Mouse (Mus musculus) C2C12 (cell line): ENCODE data around the gene Igfbp4. TPM values are rescaled to one million over a fixed set of nuclear protein-coding genes. Genes with fewer than 3 reads are reported as not detected.

Source experiments
- H3K27me3 ChIP-seq: one replicate; pipeline ENCODE4 v1.6.1; 2011; ENCODE audit not compliant: control insufficient read depth, insufficient read depth, insufficient read length
- H3K36me3 ChIP-seq: one replicate; pipeline ENCODE4 v1.6.1; 2011; ENCODE audit not compliant: control insufficient read depth, insufficient read depth
- H3K4me3 ChIP-seq: one replicate; pipeline ENCODE4 v1.5.1; 2011; ENCODE audit warnings: mild to moderate bottlenecking, control low read depth; ENCODE audit not compliant: poor library complexity, insufficient read depth, severe bottlenecking
- H3K79me2 ChIP-seq: one replicate; pipeline ENCODE4 v1.6.1; 2011; ENCODE audit not compliant: control insufficient read depth, insufficient read depth
- H3K79me3 ChIP-seq: one replicate; pipeline ENCODE4 v1.6.1; 2011; ENCODE audit warnings: low read depth, control low read depth
- H3ac ChIP-seq: one replicate; pipeline ENCODE3; 2011; ENCODE audit warnings: low read depth; ENCODE audit not compliant: control insufficient read depth, insufficient read length
- CEBPB ChIP-seq: IDR thresholded peaks from one replicate; pipeline ENCODE4 v1.6.1; 2011; ENCODE audit warnings: low read depth, mild to moderate bottlenecking, control low read depth, moderate library complexity
- CTCF ChIP-seq: IDR thresholded peaks from one replicate; pipeline ENCODE4 v1.5.1; 2011; ENCODE audit not compliant: control insufficient read depth, insufficient read depth, insufficient read length
- FOSL1 ChIP-seq: IDR thresholded peaks from one replicate; pipeline ENCODE4 v1.8.0; 2011; ENCODE audit warnings: mild to moderate bottlenecking, low read length; ENCODE audit not compliant: poor library complexity, insufficient read depth, severe bottlenecking
- MAX ChIP-seq: IDR thresholded peaks from one replicate; pipeline ENCODE4 v1.6.1; 2011; ENCODE audit warnings: mild to moderate bottlenecking, control low read depth
- MYOD1 ChIP-seq: IDR thresholded peaks from one replicate; pipeline ENCODE4 v1.6.1; 2011; ENCODE audit warnings: low read depth; ENCODE audit not compliant: control insufficient read depth, insufficient read length
- MYOG ChIP-seq: IDR thresholded peaks from one replicate; pipeline ENCODE4 v1.6.1; 2011; ENCODE audit not compliant: control insufficient read depth, insufficient read length; ENCODE audit errors: extremely low read depth
- USF1 ChIP-seq: IDR thresholded peaks from one replicate; pipeline ENCODE4 v1.6.1; 2011; ENCODE audit warnings: low read depth, mild to moderate bottlenecking, control low read depth, moderate library complexity
- polyA plus RNA-seq: library from polyadenylated mRNA; unstranded; fragments of >200 nt; fragmentation: generic; extraction: Trizol; gene quantifications from one replicate; pipeline ENCODE4 v1.2.1, GENCODE M21; 2012; ENCODE audit warnings: missing spikeins

Igfbp4 gene
- polyA plus RNA-seq, 1 experiment, result 38.5 TPM

GRCm38 (mm10) chr11:99023094-99023493 lies 17.9 kb upstream of the Igfbp4 start:
- H3K27me3 ChIP-seq, result no peaks in the 10 kb centered on the region
- H3K79me3 ChIP-seq, result peaks cover 55% of the 10 kb centered on the region
- TF ChIP-seq CTCF (no peak), MAX (no peak), USF1 (no peak), MYOG (no peak)
- peak overlapping the region; percentile 95 for H3ac ChIP-seq
- H3K4me3 ChIP-seq, result peak overlapping the region; percentile 77
- H3K36me3 ChIP-seq, result peaks cover 50% of the 10 kb centered on the region
- peaks cover 60% of the 10 kb centered on the region for H3K79me2 ChIP-seq

- TF ChIP-seq MYOG (no peak), USF1 (no peak), CTCF (no peak), CEBPB (no peak), MAX (peak; percentile 82), FOSL1 (no peak)
These were observed 17.3 kb upstream of the Igfbp4 start, which contains the start of gene Top2a for GRCm38 (mm10) chr11:99023500-99024467. Gene Top2a (minus strand): TSS chr11:99024189.

DNA sequence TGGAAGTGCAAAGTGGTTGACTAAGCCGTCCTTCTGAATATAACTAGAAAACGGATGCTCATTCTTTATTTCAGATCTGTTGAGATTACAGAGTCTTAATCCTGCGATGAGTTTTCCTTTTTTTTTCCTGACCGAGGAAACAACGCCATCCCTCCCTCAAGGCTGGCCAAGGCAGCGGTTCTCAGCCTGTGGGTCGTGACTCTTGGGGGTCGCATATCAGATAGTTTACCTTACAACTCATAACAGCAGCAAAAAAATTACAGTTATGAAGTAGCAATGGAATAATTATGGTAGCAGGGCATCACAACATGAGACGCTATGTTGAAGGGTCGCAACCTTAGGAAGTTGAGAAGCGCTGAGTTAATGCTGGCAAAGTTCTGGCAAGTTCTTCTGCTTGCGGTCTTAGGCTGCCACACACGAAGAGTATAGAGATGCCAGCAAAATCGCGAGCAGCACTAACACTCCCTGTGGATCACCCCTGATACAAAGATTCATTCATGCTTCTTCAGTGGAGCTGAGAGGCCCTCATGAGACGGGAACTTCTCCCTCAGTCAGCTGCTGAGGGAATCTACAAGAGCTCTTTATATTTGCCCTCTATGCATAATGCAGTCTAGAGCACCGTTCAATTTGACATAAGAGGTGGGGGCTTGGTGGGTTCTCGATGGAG lies 16.4 kb upstream of the Igfbp4 start:
- peaks cover 34% of the 10 kb centered on the region for H3K36me3 ChIP-seq
- H3K4me3 ChIP-seq, result no peak overlapping the region
- H3K27me3 ChIP-seq, result no peaks in the 10 kb centered on the region
- H3K79me3 ChIP-seq, result peaks cover 41% of the 10 kb centered on the region
- H3ac ChIP-seq, result no peak overlapping the region
- TF ChIP-seq MYOG (no peak), FOSL1 (no peak), MYOD1 (no peak), CTCF (no peak), USF1 (no peak), MAX (no peak), CEBPB (no peak)
- peaks cover 45% of the 10 kb centered on the region for H3K79me2 ChIP-seq

More at GRCm38 (mm10) chr11:99023500-99024467, 17.3 kb upstream of the Igfbp4 start, which contains the start of gene Top2a:
- H3K79me2 ChIP-seq, result peaks cover 53% of the 10 kb centered on the region
- H3K27me3 ChIP-seq, result no peaks in the 10 kb centered on the region
- peak within 1 kb of the TSS; percentile 95 for H3ac ChIP-seq
- H3K4me3 ChIP-seq, result peak within 1 kb of the TSS; percentile 77
- H3K79me3 ChIP-seq, result peaks cover 49% of the 10 kb centered on the region
- H3K36me3 ChIP-seq, result peaks cover 43% of the 10 kb centered on the region

GRCm38 (mm10) chr11:99025878-99026277 lies 15.2 kb upstream of the Igfbp4 start:
- TF ChIP-seq MYOD1 (no peak), MAX (no peak), USF1 (no peak), CTCF (no peak), FOSL1 (no peak), CEBPB (no peak), MYOG (no peak)
- Histone ChIP-seq H3K79me3 (peaks cover 31% of the 10 kb centered on the region), H3ac (no peak overlapping the region)

GRCm38 (mm10) chr11:99026899-99027440 lies 14.1 kb upstream of the Igfbp4 start:
- H3K27me3 ChIP-seq, result no peaks in the 10 kb centered on the region
- H3K79me3 ChIP-seq, result peaks cover 20% of the 10 kb centered on the region
- H3K79me2 ChIP-seq, result peaks cover 21% of the 10 kb centered on the region
- peaks cover 11% of the 10 kb centered on the region for H3K36me3 ChIP-seq
- TF ChIP-seq USF1, result no peak
- no peak for TF ChIP-seq CEBPB
- no peak for TF ChIP-seq FOSL1
- no peak for TF ChIP-seq MYOD1
- TF ChIP-seq MYOG, result no peak
- TF ChIP-seq CTCF, result no peak
- no peak for TF ChIP-seq MAX
- no peak overlapping the region for H3ac ChIP-seq
- H3K4me3 ChIP-seq, result no peak overlapping the region

More at GRCm38 (mm10) chr11:99025878-99026277, 15.2 kb upstream of the Igfbp4 start:
- Histone ChIP-seq H3K27me3 (no peaks in the 10 kb centered on the region), H3K79me2 (peaks cover 32% of the 10 kb centered on the region), H3K36me3 (peaks cover 22% of the 10 kb centered on the region), H3K4me3 (no peak overlapping the region)
